Mouse (Mus musculus): Measurements from ENCODE around the gene Paics. TPM values are rescaled to one million over a fixed set of nuclear protein-coding genes. Genes with fewer than 3 reads are reported as not detected.
"Not testable (repeated sequence)": the region's sequence is repeated elsewhere in the genome, so short reads cannot be mapped to it uniquely, and the experiment has no call there.

The Paics gene
- 223 and 228 TPM in 2 replicates for polyA plus RNA-seq (2015; fragmentation: Nextera tagmentation; extraction: Ambion mirVana)

- peak; percentile 97 for ATAC-seq (ENCODE audit: insufficient number of reproducible peaks, low FRiP score, low TSS enrichment, low read depth)
- peak within 1 kb of the TSS; percentile 78 for H3K4me3 ChIP-seq (replicated peaks)
- H3K36me3 ChIP-seq, result peaks cover 9% of the 10 kb centered on the region
- H3K4me1 ChIP-seq, result peaks cover 29% of the 10 kb centered on the region
- no peaks in the 10 kb centered on the region for H3K9me3 ChIP-seq (replicated peaks)
- H3K27ac ChIP-seq (replicated peaks), result peak within 1 kb of the TSS; percentile 87
- under 1% methylated on average over 80 of the region's 81 CpGs for WGBS
- H3K27me3 ChIP-seq, result no peaks in the 10 kb centered on the region
- peak within 1 kb of the TSS; percentile 85 for H3K4me2 ChIP-seq (replicated peaks)
- peak within 1 kb of the TSS; percentile 64 for H3K9ac ChIP-seq
Measured at GRCm38 (mm10) chr5:76951106-76952027, at the start of gene Paics, which contains the start of gene Ppat. Paics (plus strand) TSS chr5:76951307. Ppat (minus strand) TSS chr5:76951578.

- Histone ChIP-seq H3K4me3 (replicated peaks) (no peak overlapping the region), H3K27me3 (no peaks in the 10 kb centered on the region), H3K4me1 (peaks cover 10% of the 10 kb centered on the region), H3K4me2 (replicated peaks) (no peak overlapping the region), H3K9me3 (replicated peaks) (no peaks in the 10 kb centered on the region), H3K36me3 (peaks cover 16% of the 10 kb centered on the region; the same call in 1 of the 2 replicates), H3K9ac (no peak overlapping the region), H3K27ac (replicated peaks) (no peak overlapping the region)
- WGBS, result 77% methylated on average over 4 of the region's 4 CpGs
- no peak for ATAC-seq (ENCODE audit: insufficient number of reproducible peaks, low FRiP score, low TSS enrichment, low read depth)
Measured at GRCm38 (mm10) chr5:76902131-76902530, 49.0 kb upstream of the Paics start.

GRCm38 (mm10) chr5:76904713-76905404 is 46.2 kb upstream of the Paics start:
- no peak; the same call in 1 of the 2 replicates for ATAC-seq (ENCODE audit: insufficient number of reproducible peaks, low FRiP score, low TSS enrichment, low read depth)
- Histone ChIP-seq H3K27ac (replicated peaks) (peak overlapping the region; percentile 86), H3K27me3 (no peaks in the 10 kb centered on the region), H3K9ac (peak overlapping the region; percentile 85), H3K4me1 (peaks cover 10% of the 10 kb centered on the region), H3K4me2 (replicated peaks) (peak overlapping the region; percentile 80), H3K36me3 (peaks cover 2% of the 10 kb centered on the region; the same call in 1 of the 2 replicates), H3K9me3 (replicated peaks) (no peaks in the 10 kb centered on the region), H3K4me3 (replicated peaks) (peak overlapping the region; percentile 81)
- 2% methylated on average over 19 of the region's 19 CpGs for WGBS

GRCm38 (mm10) chr5:76905405-76906154 is 45.5 kb upstream of the Paics start, which contains the start of gene Aasdh:
Aasdh (minus strand) TSS chr5:76905514.
- peak within 1 kb of the TSS; percentile 81 for H3K4me3 ChIP-seq (replicated peaks)
- peaks cover 10% of the 10 kb centered on the region for H3K4me1 ChIP-seq
- no peaks in the 10 kb centered on the region for H3K9me3 ChIP-seq (replicated peaks)
- WGBS, result under 1% methylated on average over 46 of the region's 47 CpGs
- peak within 1 kb of the TSS; percentile 85 for H3K9ac ChIP-seq
- H3K27ac ChIP-seq (replicated peaks), result peak within 1 kb of the TSS; percentile 86
- no peaks in the 10 kb centered on the region for H3K27me3 ChIP-seq
- no peaks in the 10 kb centered on the region for H3K36me3 ChIP-seq
- ATAC-seq (ENCODE audit: insufficient number of reproducible peaks, low FRiP score, low TSS enrichment, low read depth), result peak; percentile 97
- H3K4me2 ChIP-seq (replicated peaks), result peak within 1 kb of the TSS; percentile 80

GRCm38 (mm10) chr5:76906155-76906499 is 45.0 kb upstream of the Paics start:
- ATAC-seq (ENCODE audit: insufficient number of reproducible peaks, low FRiP score, low TSS enrichment, low read depth), result no peak
- peak overlapping the region; percentile 86 for H3K27ac ChIP-seq (replicated peaks)
- WGBS, result 37% methylated on average over 3 of the region's 3 CpGs
- no peaks in the 10 kb centered on the region for H3K9me3 ChIP-seq (replicated peaks)
- no peaks in the 10 kb centered on the region for H3K27me3 ChIP-seq
- H3K9ac ChIP-seq, result peak overlapping the region; percentile 85; the same call in 1 of the 2 replicates
- no peaks in the 10 kb centered on the region for H3K36me3 ChIP-seq
- H3K4me3 ChIP-seq (replicated peaks), result peak overlapping the region; percentile 81
- H3K4me1 ChIP-seq, result peaks cover 10% of the 10 kb centered on the region
- H3K4me2 ChIP-seq (replicated peaks), result peak overlapping the region; percentile 80

GRCm38 (mm10) chr5:76910807-76911206 is 40.3 kb upstream of the Paics start:
- H3K27me3 ChIP-seq, result no peaks in the 10 kb centered on the region
- peaks cover 5% of the 10 kb centered on the region for H3K4me1 ChIP-seq
- H3K9ac ChIP-seq, result no peak overlapping the region
- no peaks in the 10 kb centered on the region for H3K9me3 ChIP-seq (replicated peaks)
- WGBS, result 85% methylated on average over 3 of the region's 3 CpGs
- H3K4me3 ChIP-seq (replicated peaks), result no peak overlapping the region
- no peak for ATAC-seq (ENCODE audit: insufficient number of reproducible peaks, low FRiP score, low TSS enrichment, low read depth)
- no peak overlapping the region for H3K4me2 ChIP-seq (replicated peaks)
- H3K27ac ChIP-seq (replicated peaks), result no peak overlapping the region
- H3K36me3 ChIP-seq, result peaks cover 15% of the 10 kb centered on the region

- H3K9me3 ChIP-seq (replicated peaks); H3K27ac ChIP-seq (replicated peaks); H3K27me3 ChIP-seq; H3K4me1 ChIP-seq; H3K4me3 ChIP-seq (replicated peaks); H3K9ac ChIP-seq; H3K4me2 ChIP-seq (replicated peaks); ATAC-seq (ENCODE audit: insufficient number of reproducible peaks, low FRiP score, low TSS enrichment, low read depth): not testable (repeated sequence)
- peaks cover 20% of the 10 kb centered on the region for H3K36me3 ChIP-seq
- WGBS, result 95% methylated on average over 5 of the region's 5 CpGs
Measured at GRCm38 (mm10) chr5:76912522-76912921, 38.6 kb upstream of the Paics start.

GRCm38 (mm10) chr5:76922833-76923232 is 28.3 kb upstream of the Paics start:
- Histone ChIP-seq H3K27me3 (no peaks in the 10 kb centered on the region), H3K9me3 (replicated peaks) (no peaks in the 10 kb centered on the region), H3K27ac (replicated peaks) (no peak overlapping the region), H3K36me3 (peaks cover 49% of the 10 kb centered on the region), H3K9ac (no peak overlapping the region), H3K4me3 (replicated peaks) (no peak overlapping the region), H3K4me2 (replicated peaks) (no peak overlapping the region), H3K4me1 (no peaks in the 10 kb centered on the region)
- no peak for ATAC-seq (ENCODE audit: insufficient number of reproducible peaks, low FRiP score, low TSS enrichment, low read depth)
- WGBS, result 84% methylated on average over 4 of the region's 4 CpGs

GRCm38 (mm10) chr5:76923428-76923827 is 27.7 kb upstream of the Paics start:
- WGBS, result 67% methylated on average over 13 of the region's 13 CpGs
- ATAC-seq (ENCODE audit: insufficient number of reproducible peaks, low FRiP score, low TSS enrichment, low read depth), result peak; percentile 61

GRCm38 (mm10) chr5:76924296-76924695 is 26.8 kb upstream of the Paics start:
- no peak overlapping the region for H3K4me3 ChIP-seq (replicated peaks)
- ATAC-seq (ENCODE audit: insufficient number of reproducible peaks, low FRiP score, low TSS enrichment, low read depth), result no peak
- H3K36me3 ChIP-seq, result peaks cover 37% of the 10 kb centered on the region
- H3K9me3 ChIP-seq (replicated peaks), result no peaks in the 10 kb centered on the region
- no peak overlapping the region for H3K4me2 ChIP-seq (replicated peaks)
- H3K4me1 ChIP-seq, result peaks cover 5% of the 10 kb centered on the region
- H3K27me3 ChIP-seq, result no peaks in the 10 kb centered on the region
- no peak overlapping the region for H3K9ac ChIP-seq
- no peak overlapping the region for H3K27ac ChIP-seq (replicated peaks)
- WGBS, result 79% methylated on average over 1 of the region's 1 CpGs

More at GRCm38 (mm10) chr5:76923428-76923827, 27.7 kb upstream of the Paics start:
- Histone ChIP-seq H3K9me3 (replicated peaks) (no peaks in the 10 kb centered on the region), H3K36me3 (peaks cover 44% of the 10 kb centered on the region), H3K4me3 (replicated peaks) (no peak overlapping the region), H3K4me1 (peaks cover 3% of the 10 kb centered on the region), H3K4me2 (replicated peaks) (no peak overlapping the region), H3K9ac (no peak overlapping the region), H3K27ac (replicated peaks) (0 out of 2 replicates have a peak overlapping the region, but pooled peaks have one; percentile 7), H3K27me3 (no peaks in the 10 kb centered on the region)
